Mouse (Mus musculus) adrenal gland, postnatal 14 days (tissue): Measurements from ENCODE around the gene Tekt3. TPM values are rescaled to one million over a fixed set of nuclear protein-coding genes. Genes with fewer than 3 reads are reported as not detected.

Experiments
- total RNA-seq: library from RNA; stranded (reverse); gene quantifications from 2 replicates; pipeline ENCODE4 v1.2.3, GENCODE M21; 2021

Tekt3 gene
- total RNA-seq, 1 experiment from 2014 or later: not detected

Other genes starting within 250 kb of the Tekt3 start
- 12.0 and 13.8 TPM in 2 replicates for gene Trim16, start 241.4 kb upstream of the Tekt3 start, total RNA-seq
- gene Fbxw10, start 214.6 kb upstream of the Tekt3 start, total RNA-seq: 0.70 and 1.2 TPM in 2 replicates
- 33.6 and 34.4 TPM in 2 replicates for gene Tvp23b, start 182.2 kb upstream of the Tekt3 start, total RNA-seq
- gene Cdrt4, start 110.5 kb upstream of the Tekt3 start, total RNA-seq: not detected in 2 replicates
- 112 and 113 TPM in 2 replicates for gene Pmp22, start 67.3 kb downstream of the Tekt3 start, total RNA-seq